18 mouse cellular contexts compared by ENCODE assay signal in the genomic region with DNA sequence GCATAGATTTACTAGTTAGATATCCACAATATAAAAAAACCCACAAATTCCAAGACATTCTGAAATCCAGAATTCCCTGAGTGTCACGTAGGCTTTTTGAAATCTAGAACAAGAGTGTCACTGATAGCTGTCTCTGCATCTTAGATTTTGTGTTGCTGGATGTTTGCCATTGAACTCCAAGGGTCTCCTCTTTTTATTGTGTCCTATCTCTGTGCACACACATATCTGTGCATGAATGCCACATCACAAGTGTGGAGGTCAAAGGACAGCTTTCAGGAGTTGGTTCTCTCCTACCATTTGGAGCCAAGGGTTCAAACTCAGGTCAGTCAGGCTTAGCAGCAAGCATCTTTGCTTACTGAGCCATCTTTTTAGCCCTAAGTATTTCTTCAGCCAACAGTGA. TPM values are rescaled to one million over a fixed set of nuclear protein-coding genes. Genes with fewer than 3 reads are reported as not detected.
"Had no signal": no experiment of that assay in that cellular context is flagged by ENCODE, and none has a peak within 500 bp of the region (broad histone marks: within the 10 kb centered on the region; RNA-seq: fewer than 3 reads in every experiment).

No protein-coding gene starts in this region.

- H3K9me3 ChIP-seq: liver, embryonic 13.5 days; lung, embryonic 15.5 days; neural tube, embryonic 15.5 days had no signal

- H3K4me3 ChIP-seq: liver, embryonic 13.5 days; lung, embryonic 15.5 days; myocyte; neural tube, embryonic 15.5 days had no signal

- ATAC-seq: liver, postnatal 0 days had no signal

- H3K27me3 ChIP-seq: liver, embryonic 13.5 days; lung, embryonic 15.5 days; neural tube, embryonic 15.5 days had no signal

- H3K4me2 ChIP-seq: liver, embryonic 13.5 days; lung, embryonic 15.5 days; neural tube, embryonic 15.5 days had no signal

- H3K9ac ChIP-seq: liver, embryonic 13.5 days; liver, postnatal 0 days; lung, embryonic 15.5 days; neural tube, embryonic 15.5 days had no signal

- DNase-seq: kidney, adult 8-10 months; kidney, postnatal 25 days; layer of hippocampus, adult 9-11 months; liver, embryonic 13.5 days; liver, postnatal 0 days; lung, postnatal 14 days; midbrain, embryonic 14.5 days; right cerebral cortex, adult 18-20 months; right cerebral cortex, postnatal 25 days; thymus, postnatal 4 days had no signal

- H3K27ac ChIP-seq: lung, embryonic 15.5 days; neural tube, embryonic 15.5 days had no signal

RNA-seq across cellular contexts. Expression of a gene that starts 30.0 kb away (rescaled TPM):
- total RNA-seq: left cerebral cortex, postnatal 36 days; megakaryocyte-erythroid progenitor cell, adult 5-6 weeks had no signal
- polyA plus RNA-seq: kidney, embryonic 16.5 days; liver, embryonic 13.5 days; lung, embryonic 15.5 days; midbrain, embryonic 14.5 days; neural tube, embryonic 11.5 days; neural tube, embryonic 15.5 days; small intestine, adult 2 months had no signal

RNA-seq across cellular contexts. Expression of a gene that starts 30.9 kb away (rescaled TPM):
- total RNA-seq: left cerebral cortex, postnatal 36 days had no signal
- polyA plus RNA-seq: liver, embryonic 13.5 days; myocyte had no signal
